Mouse (Mus musculus) small intestine, adult 2 months (tissue): ENCODE measurements around the gene Cdca8.

ENCODE experiments used
- CTCF ChIP-seq: fragments of 200-500 bp; IDR thresholded peaks from 2 replicates; pipeline ENCODE4 v1.5.1; 2012; ENCODE audit warnings: low read depth, mild to moderate bottlenecking, control low read depth, inconsistent platforms, low read length, moderate library complexity, mixed read lengths; ENCODE audit not compliant: insufficient replicate concordance, insufficient read length; ENCODE audit errors: extremely low read depth
- POLR2A ChIP-seq: fragments of 200-500 bp; IDR thresholded peaks from 2 replicates; pipeline ENCODE4 v1.6.1; 2012; ENCODE audit warnings: low read depth, mild to moderate bottlenecking, control low read depth, inconsistent platforms, low read length, moderate library complexity

- no peak for TF ChIP-seq POLR2A
- TF ChIP-seq CTCF: no peak
Measured at GRCm38 (mm10) chr4:124905971-124906822, 32.9 kb downstream of the Cdca8 start.
